Mouse (Mus musculus) cerebellum, postnatal 4 days (tissue): Measurements from ENCODE around the gene Nxph1.

Experiments
- DNase-seq, 2 experiments: peaks; one replicate each; pipeline ENCODE4 v3.0.0; 2022; ENCODE audit warnings: low spot score in 2 of 2, mixed read lengths in 1 of 2

Gene Nxph1

GRCm38 (mm10) chr6:8959810-8960209 lies 11.6 kb downstream of the Nxph1 start:
- no peak for DNase-seq

- no peak for DNase-seq
These were observed 22.3 kb downstream of the Nxph1 start for GRCm38 (mm10) chr6:8970576-8970975.

GRCm38 (mm10) chr6:8979237-8979871 lies 31.1 kb downstream of the Nxph1 start:
- no peak for DNase-seq

- DNase-seq = peak in 1 of 2 experiments; percentile 7
These were observed 48.2 kb downstream of the Nxph1 start for GRCm38 (mm10) chr6:8996301-8996943.

GRCm38 (mm10) chr6:8997326-8997725 lies 49.1 kb downstream of the Nxph1 start:
- DNase-seq = no peak

- no peak for DNase-seq
These were observed 54.5 kb downstream of the Nxph1 start for GRCm38 (mm10) chr6:9002686-9003085.

- no peak for DNase-seq
These were observed 78.4 kb downstream of the Nxph1 start for GRCm38 (mm10) chr6:9026631-9027030.

- DNase-seq = peak; percentile 31 to 67
These were observed 78.9 kb downstream of the Nxph1 start for GRCm38 (mm10) chr6:9027146-9027545.

- no peak for DNase-seq
These were observed 80.3 kb downstream of the Nxph1 start for GRCm38 (mm10) chr6:9028501-9028900.

GRCm38 (mm10) chr6:9039286-9039685 lies 91.1 kb downstream of the Nxph1 start:
- DNase-seq = no peak

- no peak for DNase-seq
These were observed 92.8 kb downstream of the Nxph1 start for GRCm38 (mm10) chr6:9040991-9041390.

- no peak for DNase-seq
These were observed 94.2 kb downstream of the Nxph1 start for GRCm38 (mm10) chr6:9042391-9042790.

GRCm38 (mm10) chr6:9046815-9047214 lies 98.6 kb downstream of the Nxph1 start:
- DNase-seq = no peak

GRCm38 (mm10) chr6:9061261-9062105 lies 113.3 kb downstream of the Nxph1 start:
- no peak for DNase-seq

GRCm38 (mm10) chr6:9066435-9066834 lies 118.2 kb downstream of the Nxph1 start:
- no peak for DNase-seq

GRCm38 (mm10) chr6:9069913-9070312 lies 121.7 kb downstream of the Nxph1 start:
- no peak for DNase-seq

GRCm38 (mm10) chr6:9076463-9076862 lies 128.2 kb downstream of the Nxph1 start:
- no peak for DNase-seq

- peak in 1 of 2 experiments; percentile 15 for DNase-seq
These were observed 129.8 kb downstream of the Nxph1 start for GRCm38 (mm10) chr6:9077793-9078689.

- DNase-seq = no peak
These were observed 135.6 kb downstream of the Nxph1 start for GRCm38 (mm10) chr6:9083851-9084250.

- no peak for DNase-seq
These were observed 149.1 kb downstream of the Nxph1 start for GRCm38 (mm10) chr6:9097345-9097744.

- no peak for DNase-seq
These were observed 159.1 kb downstream of the Nxph1 start for GRCm38 (mm10) chr6:9107366-9107765.

GRCm38 (mm10) chr6:9119136-9119535 lies 170.9 kb downstream of the Nxph1 start:
- DNase-seq = no peak
